Mouse (Mus musculus) kidney, adult 2 months (tissue): ENCODE data around the gene Marcks.

Experiments used
- CTCF ChIP-seq: fragments of 200-500 bp; conservative IDR thresholded peaks from 2 replicates; pipeline ENCODE4 v1.5.1; 2011; ENCODE audit warnings: low read depth, mild to moderate bottlenecking, control low read depth, low read length, moderate library complexity, mixed read lengths; ENCODE audit not compliant: insufficient read depth, insufficient read length
- POLR2A ChIP-seq: fragments of 200-500 bp; IDR thresholded peaks from one replicate; pipeline ENCODE4 v1.6.1; 2011; ENCODE audit warnings: low read depth, low read length, control low read depth

- no peak for TF ChIP-seq CTCF
- TF ChIP-seq POLR2A: no peak
These were observed 884 bp upstream of the Marcks start for GRCm38 (mm10) chr10:37139443-37140165.
